Mouse (Mus musculus) cortical plate, adult 2 months (tissue): ENCODE measurements around the gene A930002H24Rik.

ENCODE experiments used
- CTCF ChIP-seq: fragments of 200-500 bp; IDR thresholded peaks from 2 replicates; pipeline ENCODE4 v1.5.1; 2011; ENCODE audit warnings: mild to moderate bottlenecking, control low read depth, low read length; ENCODE audit not compliant: insufficient read depth; ENCODE audit errors: extremely low read depth
- POLR2A ChIP-seq: fragments of 200-500 bp; IDR thresholded peaks from 2 replicates; pipeline ENCODE4 v1.6.1; 2011; ENCODE audit warnings: mild to moderate bottlenecking, low read length, control low read depth; ENCODE audit not compliant: insufficient read depth; ENCODE audit errors: extremely low read depth

GRCm38 (mm10) chr17:63871773-63872172 lies 8.2 kb upstream of the A930002H24Rik start:
- TF ChIP-seq CTCF (no peak), POLR2A (no peak)
